Mouse (Mus musculus): ENCODE measurements around the gene Prpsap1. TPM values are rescaled to one million over a fixed set of nuclear protein-coding genes. Genes with fewer than 3 reads are reported as not detected.

The Prpsap1 gene
- total RNA-seq, 2 experiments from 2014 or later: 12.6 to 14.1 TPM

Other genes with a start within 250 kb of the Prpsap1 start
- gene Srp68, start 220.0 kb downstream of the Prpsap1 start, total RNA-seq (2021): 10 to 100 TPM; 72.1 to 83.1 TPM
- under 1 TPM; 0.12 to 0.31 TPM for gene Galr2, start 213.3 kb downstream of the Prpsap1 start, total RNA-seq (2021)
- gene Exoc7, start 187.0 kb downstream of the Prpsap1 start, total RNA-seq (2021): 10 to 100 TPM; 85.9 to 94.8 TPM
- not detected for gene Foxj1, start 158.8 kb downstream of the Prpsap1 start, total RNA-seq (2021)
- gene Rnf157, start 81.2 kb downstream of the Prpsap1 start, total RNA-seq (2021): 10 to 100 TPM; 23.0 to 24.5 TPM
- 10 to 100 TPM; 41.8 to 56.5 TPM for gene Ubald2, start 60.1 kb downstream of the Prpsap1 start, total RNA-seq (2021)
- gene Qrich2, start 28.0 kb downstream of the Prpsap1 start, total RNA-seq (2021): under 1 TPM in 1 of 2 experiments, not detected in 1; 0.05 TPM
- 1 to 10 TPM in 1 of 2 experiments, under 1 TPM in 1; 0.35 to 1.4 TPM for gene Sphk1, start 36.7 kb upstream of the Prpsap1 start, total RNA-seq (2021)
- gene Ube2o, start 87.2 kb upstream of the Prpsap1 start, total RNA-seq (2021): 10 to 100 TPM; 18.4 to 20.4 TPM
- not detected for gene Aanat, start 92.2 kb upstream of the Prpsap1 start, total RNA-seq (2021)
- 10 to 100 TPM in 1 of 2 experiments, 1 to 10 TPM in 1; 9.4 to 10.2 TPM for gene Rhbdf2, start 132.8 kb upstream of the Prpsap1 start, total RNA-seq (2021)
- gene Prcd, start 159.3 kb upstream of the Prpsap1 start, total RNA-seq (2021): under 1 TPM; 0.46 to 0.74 TPM
- 10 to 100 TPM in 1 of 2 experiments, 1 to 10 TPM in 1; 8.4 to 13.6 TPM for gene Cygb, start 160.1 kb upstream of the Prpsap1 start, total RNA-seq (2021)

All from gastrocnemius, postnatal 36 days (tissue).